Mouse (Mus musculus) kidney, adult 2 months (tissue): ENCODE measurements around the gene Atg16l2. TPM values are rescaled to one million over a fixed set of nuclear protein-coding genes. Genes with fewer than 3 reads are reported as not detected.
A peak's percentile ranks its signal among the peaks of the same experiment; 100 is the strongest.

ENCODE experiments used
- DNase-seq: peaks from one replicate; pipeline ENCODE4 v3.0.0; 2021
- H3K27ac ChIP-seq: fragments of 200-500 bp; 2 replicates; pipeline ENCODE4 v1.5.1; 2012; ENCODE audit warnings: low read depth, low read length, control low read depth, inconsistent platforms; ENCODE audit not compliant: insufficient read depth
- H3K27me3 ChIP-seq: fragments of 200-500 bp; replicated peaks from 2 replicates; pipeline ENCODE4 v1.6.1; 2012; ENCODE audit warnings: mild to moderate bottlenecking, moderate library complexity, low read length, inconsistent platforms; ENCODE audit not compliant: control insufficient read depth, insufficient read depth
- H3K36me3 ChIP-seq: fragments of 200-500 bp; 2 replicates; pipeline ENCODE4 v1.6.1; 2012; ENCODE audit warnings: mild to moderate bottlenecking, moderate library complexity, low read length, inconsistent platforms; ENCODE audit not compliant: control insufficient read depth, insufficient read depth
- H3K4me1 ChIP-seq: fragments of 200-500 bp; 2 replicates; pipeline ENCODE4 v1.6.1; 2011; ENCODE audit warnings: low read length; ENCODE audit not compliant: control insufficient read depth, insufficient read depth
- H3K4me3 ChIP-seq: fragments of 200-500 bp; 2 replicates; pipeline ENCODE4 v1.5.1; 2011; ENCODE audit warnings: mild to moderate bottlenecking, low read depth, low read length, control low read depth; ENCODE audit not compliant: insufficient read depth
- CTCF ChIP-seq: fragments of 200-500 bp; conservative IDR thresholded peaks from 2 replicates; pipeline ENCODE4 v1.5.1; 2011; ENCODE audit warnings: low read depth, mild to moderate bottlenecking, control low read depth, low read length, moderate library complexity, mixed read lengths; ENCODE audit not compliant: insufficient read depth, insufficient read length
- POLR2A ChIP-seq: fragments of 200-500 bp; IDR thresholded peaks from one replicate; pipeline ENCODE4 v1.6.1; 2011; ENCODE audit warnings: low read depth, low read length, control low read depth
- WGBS: fragments of 180-500 bp; shearing (Covaris S2); methylation state at CpG from one replicate; pipeline ENCODE4 v1.1.7; 2018; 5-methylcytosine and 5-hydroxymethylcytosine counted together
- polyA plus RNA-seq: library from polyadenylated mRNA; depleted of rRNA; stranded (reverse); fragments of >200 nt; gene quantifications from 2 replicates; pipeline ENCODE4 v1.2.3, GENCODE M21; 2012

The Atg16l2 gene
- polyA plus RNA-seq, 1 experiment = 12.3 TPM

DNA sequence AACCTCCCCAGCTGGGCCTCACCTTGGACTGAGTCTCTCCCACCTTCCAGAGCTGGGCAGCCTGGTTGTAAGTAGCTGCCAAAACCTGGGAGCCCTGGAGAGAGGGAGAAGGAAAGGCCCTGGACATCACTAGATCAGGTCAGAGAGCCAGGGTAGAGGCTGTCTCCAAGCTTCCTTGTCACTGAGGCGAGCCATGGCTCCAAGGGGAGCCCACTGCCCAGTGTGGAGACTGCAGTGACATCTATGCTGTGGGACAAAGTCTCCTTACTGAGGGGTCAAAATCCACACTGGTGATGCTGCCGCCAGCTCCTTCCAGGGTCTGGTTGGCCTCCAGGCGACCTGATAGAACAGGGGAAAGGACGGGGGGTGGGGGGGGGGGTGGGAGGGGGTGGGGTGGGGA is 10.0 kb downstream of the Atg16l2 start:
- TF ChIP-seq CTCF (no peak), POLR2A (no peak)
- no peak for DNase-seq
- no peak overlapping the region for H3K4me3 ChIP-seq
- no peak overlapping the region for H3K27ac ChIP-seq
- H3K27me3 ChIP-seq = no peaks in the 10 kb centered on the region
- no peaks in the 10 kb centered on the region for H3K36me3 ChIP-seq
- 70% methylated on average over 4 of the region's 4 CpGs for WGBS
- H3K4me1 ChIP-seq = peaks cover 6% of the 10 kb centered on the region; the same call in 1 of the 2 replicates

DNA sequence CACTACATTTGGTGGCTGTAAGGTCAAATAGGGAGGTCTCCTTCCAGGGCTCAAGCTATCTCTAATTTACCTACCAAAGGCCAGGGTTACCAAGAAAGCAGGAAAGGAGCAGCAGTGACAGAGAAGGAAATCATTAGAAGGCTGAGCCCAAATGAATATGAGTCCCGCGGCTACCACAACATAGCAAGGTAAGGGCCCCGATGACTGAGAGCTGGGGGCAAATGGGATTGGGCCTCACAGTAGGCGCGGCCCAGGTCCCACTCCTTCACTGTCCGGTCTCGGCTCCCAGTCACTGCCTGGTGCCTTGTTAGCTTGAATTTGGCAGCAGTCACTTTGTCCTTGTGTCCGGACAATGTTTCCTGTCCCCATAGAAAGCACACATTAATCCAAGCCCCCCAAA is 10.4 kb downstream of the Atg16l2 start:
- 95% methylated on average over 8 of the region's 8 CpGs for WGBS
- Histone ChIP-seq H3K27me3 (no peaks in the 10 kb centered on the region), H3K4me1 (peaks cover 3% of the 10 kb centered on the region; the same call in 1 of the 2 replicates), H3K4me3 (no peak overlapping the region), H3K36me3 (no peaks in the 10 kb centered on the region), H3K27ac (no peak overlapping the region)
- DNase-seq = no peak
- TF ChIP-seq POLR2A (no peak), CTCF (no peak)

DNA sequence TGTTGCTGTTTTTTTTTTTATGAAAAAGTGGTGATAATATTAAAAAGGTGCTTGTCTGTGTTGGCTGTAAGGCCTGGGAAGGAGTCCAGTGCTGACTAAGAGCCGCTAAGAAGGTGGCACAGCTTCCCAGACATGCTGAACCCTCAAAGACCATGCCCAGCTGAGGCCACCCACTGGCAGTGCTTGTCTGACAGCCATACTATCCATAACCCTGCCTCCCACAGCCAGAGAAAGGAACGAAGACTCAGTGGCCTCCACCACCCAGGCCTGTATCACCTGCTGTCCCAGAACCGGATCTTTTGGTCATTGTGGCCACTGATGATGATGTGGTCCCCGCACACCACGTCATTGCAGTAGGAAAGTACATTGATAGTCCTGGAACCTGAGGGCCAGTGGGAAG is 10.8 kb downstream of the Atg16l2 start:
- TF ChIP-seq POLR2A = no peak
- TF ChIP-seq CTCF = no peak
- Histone ChIP-seq H3K4me1 (peaks cover 3% of the 10 kb centered on the region; the same call in 1 of the 2 replicates), H3K27ac (no peak overlapping the region), H3K27me3 (no peaks in the 10 kb centered on the region), H3K4me3 (no peak overlapping the region), H3K36me3 (no peaks in the 10 kb centered on the region)
- no peak for DNase-seq
- 91% methylated on average over 5 of the region's 5 CpGs for WGBS

DNA sequence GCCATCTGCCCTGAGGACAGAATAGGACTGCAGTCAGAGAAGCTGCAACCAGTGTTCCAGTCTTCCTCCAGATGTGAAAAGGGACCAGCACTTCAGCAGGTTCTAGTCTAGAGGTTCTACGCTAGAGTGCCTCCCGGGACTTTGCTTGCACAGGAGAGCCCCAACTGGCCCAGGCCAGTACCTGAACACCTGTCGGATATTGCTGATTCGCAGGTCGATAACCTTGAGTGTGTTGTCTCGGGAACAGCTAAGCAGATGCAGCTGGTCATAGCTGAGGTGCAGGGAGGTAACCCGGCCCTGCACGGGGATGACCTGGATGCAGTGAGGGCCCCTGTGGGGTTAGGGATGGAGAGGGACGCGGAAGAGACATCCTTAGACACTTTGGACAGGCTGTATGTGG is 11.7 kb downstream of the Atg16l2 start:
- TF ChIP-seq CTCF (no peak), POLR2A (no peak)

DNA sequence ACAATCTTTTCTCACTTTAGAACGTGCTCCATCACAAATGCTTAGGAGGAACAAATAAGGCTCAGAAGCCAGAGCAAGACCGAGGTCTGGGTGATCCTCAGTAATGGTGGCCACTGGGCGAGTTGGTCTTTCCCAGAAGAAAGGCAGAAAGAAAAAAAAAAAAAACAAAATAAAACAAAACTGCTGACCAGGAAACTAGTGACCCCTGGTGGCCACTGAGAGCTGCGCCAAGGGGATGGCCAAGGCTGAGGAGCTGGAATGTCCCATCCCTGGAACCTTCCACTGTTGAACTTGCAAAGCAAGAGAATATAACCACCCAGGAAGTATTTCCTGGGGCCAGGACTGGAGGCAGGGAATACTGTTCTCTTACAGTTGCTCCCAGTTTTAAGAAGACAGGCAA is 13.6 kb downstream of the Atg16l2 start:
- Histone ChIP-seq H3K36me3 (no peaks in the 10 kb centered on the region; the same call in 1 of the 2 replicates), H3K27me3 (no peaks in the 10 kb centered on the region), H3K27ac (no peak overlapping the region), H3K4me3 (no peak overlapping the region), H3K4me1 (peaks cover 3% of the 10 kb centered on the region; the same call in 1 of the 2 replicates)
- 23% methylated on average over 4 of the region's 4 CpGs for WGBS
- TF ChIP-seq CTCF (peak; percentile 68), POLR2A (no peak)
- DNase-seq = peak; percentile 67

More for the DNA sequence above, 11.7 kb downstream of the Atg16l2 start:
- DNase-seq = no peak
- no peak overlapping the region for H3K27ac ChIP-seq
- H3K27me3 ChIP-seq = no peaks in the 10 kb centered on the region
- 78% methylated on average over 10 of the region's 10 CpGs for WGBS
- no peaks in the 10 kb centered on the region for H3K36me3 ChIP-seq
- H3K4me3 ChIP-seq = no peak overlapping the region
- H3K4me1 ChIP-seq = peaks cover 3% of the 10 kb centered on the region; the same call in 1 of the 2 replicates

DNA sequence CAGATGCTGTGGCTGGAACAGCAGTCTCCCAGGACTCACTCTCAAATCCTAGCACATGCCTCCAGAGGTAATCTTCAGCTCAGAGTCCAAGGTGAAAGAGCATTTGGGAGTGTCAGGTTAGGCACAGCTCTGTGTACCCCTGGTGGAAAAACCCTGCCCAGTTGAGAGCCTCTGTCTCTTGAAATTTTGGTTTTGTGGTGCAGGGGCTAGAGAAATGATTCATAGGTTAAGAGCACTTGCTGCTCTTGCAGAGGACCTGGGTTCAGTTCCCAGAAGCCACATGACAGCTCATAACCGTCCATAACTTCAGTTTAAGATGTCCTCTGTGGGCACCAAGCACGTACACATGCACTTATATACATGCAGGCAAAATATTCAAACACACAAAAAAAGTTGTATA is 14.2 kb downstream of the Atg16l2 start:
- peaks cover 3% of the 10 kb centered on the region; the same call in 1 of the 2 replicates for H3K4me1 ChIP-seq
- WGBS = 84% methylated on average over 2 of the region's 2 CpGs
- no peak for DNase-seq
- no peak for TF ChIP-seq CTCF
- no peak for TF ChIP-seq POLR2A
- no peaks in the 10 kb centered on the region for H3K27me3 ChIP-seq
- H3K36me3 ChIP-seq = peaks cover under 1% of the 10 kb centered on the region; the same call in 1 of the 2 replicates
- H3K27ac ChIP-seq = no peak overlapping the region
- no peak overlapping the region for H3K4me3 ChIP-seq

DNA sequence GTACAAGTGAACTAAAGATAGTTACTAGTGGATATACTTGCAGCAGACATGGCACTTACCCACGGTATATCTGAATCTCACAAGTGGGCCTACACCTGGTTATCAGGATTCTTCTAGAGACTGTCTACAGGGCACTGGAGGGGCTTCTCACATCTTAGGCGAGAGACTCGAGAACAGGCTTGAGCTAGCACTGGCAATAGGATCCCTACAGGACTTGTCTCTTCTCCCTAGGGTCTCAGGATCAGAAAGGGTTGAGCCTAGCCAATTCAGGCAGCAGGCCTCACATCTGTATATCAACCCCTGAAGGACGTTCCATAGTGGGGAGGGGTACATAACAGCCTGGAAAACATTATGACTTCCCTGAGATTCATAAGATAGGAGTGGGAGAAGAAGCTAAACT is 15.2 kb downstream of the Atg16l2 start:
- no peaks in the 10 kb centered on the region for H3K27me3 ChIP-seq
- 85% methylated on average over 4 of the region's 4 CpGs for WGBS
- no peak overlapping the region for H3K4me3 ChIP-seq
- H3K36me3 ChIP-seq = peaks cover 3% of the 10 kb centered on the region; the same call in 1 of the 2 replicates
- peaks cover 3% of the 10 kb centered on the region; the same call in 1 of the 2 replicates for H3K4me1 ChIP-seq
- no peak for DNase-seq
- no peak overlapping the region for H3K27ac ChIP-seq
- no peak for TF ChIP-seq CTCF
- TF ChIP-seq POLR2A = no peak
